Mouse (Mus musculus): ENCODE results near the gene Tspo. TPM values are rescaled to one million over a fixed set of nuclear protein-coding genes. Genes with fewer than 3 reads are reported as not detected.
A peak's percentile ranks its signal among the peaks of the same experiment; 100 is the strongest.

Gene Tspo
- polyA plus RNA-seq, 1 experiment, result 188 TPM

DNA sequence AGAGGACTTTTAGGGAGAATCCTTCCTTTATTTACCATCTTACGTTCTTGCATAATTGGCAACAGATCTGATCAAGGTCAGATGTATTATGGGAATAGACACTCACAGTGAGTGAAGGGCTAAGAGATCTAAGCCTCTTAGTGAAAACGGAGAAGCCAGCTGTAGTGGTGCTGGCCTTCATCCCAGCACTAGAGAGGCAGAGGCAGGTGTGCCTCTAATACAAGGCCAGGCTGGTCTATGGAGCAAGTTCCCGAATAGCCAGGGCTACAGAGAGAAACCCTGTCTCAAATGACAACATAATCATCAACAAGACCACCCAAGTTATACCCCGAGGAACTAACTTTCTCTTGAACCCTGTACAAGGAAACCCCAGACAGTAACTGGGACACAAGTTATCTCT is 19.5 kb downstream of the Tspo start:
- TF ChIP-seq CTCF (IDR thresholded peaks at IDR 0.05; ENCODE audit: extremely low read depth, insufficient read length, insufficient replicate concordance, low read depth, low read length) (no peak), POLR2A (IDR thresholded peaks at IDR 0.05; ENCODE audit: low read depth, low read length) (no peak)
- H3K36me3 ChIP-seq (ENCODE audit: control insufficient read depth, insufficient read depth, low read length), result peaks cover 37% of the 10 kb centered on the region
- H3K27ac ChIP-seq (ENCODE audit: insufficient read depth, low read depth, low read length), result no peak overlapping the region
- WGBS, result 88% methylated on average over 4 of the region's 4 CpGs
- no peak overlapping the region for H3K4me3 ChIP-seq (ENCODE audit: low read depth, low read length)
- H3K27me3 ChIP-seq (ENCODE audit: control insufficient read depth, insufficient read depth, low read length), result no peaks in the 10 kb centered on the region
- H3K4me1 ChIP-seq (ENCODE audit: control insufficient read depth, insufficient read depth, insufficient read length, low read length), result no peaks in the 10 kb centered on the region

DNA sequence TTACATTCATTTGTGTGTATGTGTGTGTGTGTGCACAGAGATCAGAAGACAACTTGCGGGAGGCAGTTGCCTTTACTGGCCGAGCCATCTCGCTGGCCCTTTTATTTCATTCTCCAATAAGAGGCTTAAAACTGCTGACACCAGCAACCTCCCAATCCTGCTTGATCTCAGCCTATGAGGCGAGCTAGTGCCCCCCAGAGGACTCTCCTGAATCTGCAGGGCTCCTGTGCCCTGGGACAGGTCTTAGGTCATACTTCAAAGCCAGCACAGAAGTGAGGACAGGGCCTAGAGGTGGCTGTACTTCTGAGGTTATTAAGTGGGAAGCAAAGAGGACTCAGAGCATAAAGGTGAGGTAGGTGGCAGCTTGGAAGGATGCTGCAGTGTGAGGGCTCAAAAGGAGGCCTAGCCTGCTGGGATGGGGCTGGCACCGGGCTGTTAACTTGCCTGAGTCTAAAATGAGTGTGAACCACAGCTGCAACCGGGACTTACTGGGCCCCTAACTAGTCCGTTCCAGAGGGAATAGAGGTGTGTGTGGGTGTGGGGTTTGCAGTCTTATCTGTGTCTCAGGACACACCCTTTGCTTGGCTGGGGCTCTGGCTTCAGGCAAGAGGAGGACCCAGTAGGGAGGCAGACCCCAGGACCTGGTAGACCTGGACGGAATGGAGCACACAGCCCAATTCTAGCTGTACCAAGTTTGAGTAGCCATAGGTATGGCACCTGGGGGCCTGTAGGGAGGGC is 20.2 kb downstream of the Tspo start:
- H3K36me3 ChIP-seq (ENCODE audit: control insufficient read depth, insufficient read depth, low read length), result peaks cover 37% of the 10 kb centered on the region
- TF ChIP-seq POLR2A (IDR thresholded peaks at IDR 0.05; ENCODE audit: low read depth, low read length) (no peak), CTCF (IDR thresholded peaks at IDR 0.05; ENCODE audit: extremely low read depth, insufficient read length, insufficient replicate concordance, low read depth, low read length) (peak; percentile 50; the same call in 1 of the 2 replicates)
- 68% methylated on average over 8 of the region's 8 CpGs for WGBS
- no peaks in the 10 kb centered on the region for H3K4me1 ChIP-seq (ENCODE audit: control insufficient read depth, insufficient read depth, insufficient read length, low read length)
- H3K27me3 ChIP-seq (ENCODE audit: control insufficient read depth, insufficient read depth, low read length), result no peaks in the 10 kb centered on the region
- no peak overlapping the region for H3K27ac ChIP-seq (ENCODE audit: insufficient read depth, low read depth, low read length)
- no peak overlapping the region for H3K4me3 ChIP-seq (ENCODE audit: low read depth, low read length)

DNA sequence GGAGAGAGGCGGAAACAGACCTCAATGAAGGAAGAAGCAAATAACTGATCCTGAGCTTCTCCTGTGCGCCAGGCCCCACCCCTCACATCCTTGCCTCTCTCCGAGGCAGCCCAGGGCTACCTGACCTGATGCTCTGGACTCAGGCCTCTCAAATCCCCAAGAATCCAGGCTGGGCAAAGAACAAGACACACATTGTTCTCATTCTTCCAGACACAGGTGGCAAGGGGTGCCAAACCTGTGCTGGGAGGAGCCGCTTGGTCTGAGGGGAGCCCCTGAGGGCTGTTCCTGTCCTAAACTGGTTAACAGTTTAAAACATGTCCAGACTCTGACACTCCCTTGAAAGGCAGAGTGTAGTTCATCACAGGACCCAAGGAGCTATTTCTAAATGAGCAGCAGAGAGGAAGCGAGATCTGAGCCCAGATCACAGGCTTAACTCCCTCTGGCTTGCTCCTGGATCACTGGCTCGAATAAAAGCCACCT is 21.4 kb downstream of the Tspo start:
- H3K36me3 ChIP-seq (ENCODE audit: control insufficient read depth, insufficient read depth, low read length), result peaks cover 35% of the 10 kb centered on the region

DNA sequence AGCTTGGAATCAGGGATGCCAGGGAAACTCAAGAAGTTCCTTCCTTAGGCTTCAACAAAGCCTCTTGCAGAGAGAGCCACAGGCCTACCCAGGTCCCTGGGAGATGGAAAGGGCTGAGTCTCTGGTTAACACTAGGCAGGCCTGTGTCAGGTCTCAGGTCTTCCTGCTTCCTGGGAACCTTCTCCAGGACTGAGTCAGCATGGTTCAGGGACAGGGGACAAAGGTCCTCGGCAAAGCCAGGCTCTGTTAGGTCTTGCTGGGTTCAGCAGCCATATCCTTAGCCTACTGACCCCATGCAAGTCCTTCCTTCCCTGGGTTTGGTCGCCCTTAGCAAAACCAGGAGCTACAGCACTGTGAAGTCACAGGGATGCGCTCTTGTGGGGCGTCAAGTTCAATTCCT is 27.4 kb downstream of the Tspo start:
- peaks cover 10% of the 10 kb centered on the region for H3K4me1 ChIP-seq (ENCODE audit: control insufficient read depth, insufficient read depth, insufficient read length, low read length)
- WGBS, result 72% methylated on average over 4 of the region's 4 CpGs
- H3K27ac ChIP-seq (ENCODE audit: insufficient read depth, low read depth, low read length), result peak overlapping the region; percentile 53; the same call in 1 of the 2 replicates
- TF ChIP-seq CTCF (IDR thresholded peaks at IDR 0.05; ENCODE audit: extremely low read depth, insufficient read length, insufficient replicate concordance, low read depth, low read length) (no peak), POLR2A (IDR thresholded peaks at IDR 0.05; ENCODE audit: low read depth, low read length) (no peak)
- H3K36me3 ChIP-seq (ENCODE audit: control insufficient read depth, insufficient read depth, low read length), result peaks cover 11% of the 10 kb centered on the region
- H3K27me3 ChIP-seq (ENCODE audit: control insufficient read depth, insufficient read depth, low read length), result no peaks in the 10 kb centered on the region
- H3K4me3 ChIP-seq (ENCODE audit: low read depth, low read length), result no peak overlapping the region

More for the DNA sequence above, 21.4 kb downstream of the Tspo start:
- H3K4me3 ChIP-seq (ENCODE audit: low read depth, low read length), result no peak overlapping the region
- TF ChIP-seq POLR2A (IDR thresholded peaks at IDR 0.05; ENCODE audit: low read depth, low read length) (no peak), CTCF (IDR thresholded peaks at IDR 0.05; ENCODE audit: extremely low read depth, insufficient read length, insufficient replicate concordance, low read depth, low read length) (no peak)
- H3K27ac ChIP-seq (ENCODE audit: insufficient read depth, low read depth, low read length), result no peak overlapping the region
- H3K4me1 ChIP-seq (ENCODE audit: control insufficient read depth, insufficient read depth, insufficient read length, low read length), result no peaks in the 10 kb centered on the region
- 87% methylated on average over 6 of the region's 6 CpGs for WGBS
- no peaks in the 10 kb centered on the region for H3K27me3 ChIP-seq (ENCODE audit: control insufficient read depth, insufficient read depth, low read length)

DNA sequence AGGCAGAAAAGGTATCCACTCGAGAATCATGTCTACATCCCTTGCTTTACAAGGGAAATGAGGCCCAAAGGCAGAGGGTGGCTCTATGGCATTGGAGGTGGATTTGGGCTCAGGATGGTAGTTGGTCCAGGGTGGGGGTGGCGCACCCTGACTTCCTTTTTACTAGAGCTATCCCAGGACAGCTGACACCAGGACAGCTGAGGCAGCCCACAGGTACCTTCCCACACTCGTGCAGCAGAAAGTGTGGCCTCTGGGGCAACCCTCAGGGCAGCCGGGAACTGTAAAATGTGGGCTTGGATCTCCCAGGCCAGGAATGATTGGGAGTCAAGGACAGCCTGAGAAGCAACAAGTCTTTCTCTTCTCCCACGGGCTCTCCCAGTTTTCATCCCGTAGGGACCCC is 28.4 kb downstream of the Tspo start:
- 82% methylated on average over 6 of the region's 6 CpGs for WGBS
- Histone ChIP-seq H3K4me3 (ENCODE audit: low read depth, low read length) (no peak overlapping the region), H3K4me1 (ENCODE audit: control insufficient read depth, insufficient read depth, insufficient read length, low read length) (peaks cover 10% of the 10 kb centered on the region), H3K27ac (ENCODE audit: insufficient read depth, low read depth, low read length) (no peak overlapping the region), H3K36me3 (ENCODE audit: control insufficient read depth, insufficient read depth, low read length) (peaks cover 3% of the 10 kb centered on the region; the same call in 1 of the 2 replicates), H3K27me3 (ENCODE audit: control insufficient read depth, insufficient read depth, low read length) (no peaks in the 10 kb centered on the region)
- TF ChIP-seq POLR2A (IDR thresholded peaks at IDR 0.05; ENCODE audit: low read depth, low read length) (no peak), CTCF (IDR thresholded peaks at IDR 0.05; ENCODE audit: extremely low read depth, insufficient read length, insufficient replicate concordance, low read depth, low read length) (no peak)

DNA sequence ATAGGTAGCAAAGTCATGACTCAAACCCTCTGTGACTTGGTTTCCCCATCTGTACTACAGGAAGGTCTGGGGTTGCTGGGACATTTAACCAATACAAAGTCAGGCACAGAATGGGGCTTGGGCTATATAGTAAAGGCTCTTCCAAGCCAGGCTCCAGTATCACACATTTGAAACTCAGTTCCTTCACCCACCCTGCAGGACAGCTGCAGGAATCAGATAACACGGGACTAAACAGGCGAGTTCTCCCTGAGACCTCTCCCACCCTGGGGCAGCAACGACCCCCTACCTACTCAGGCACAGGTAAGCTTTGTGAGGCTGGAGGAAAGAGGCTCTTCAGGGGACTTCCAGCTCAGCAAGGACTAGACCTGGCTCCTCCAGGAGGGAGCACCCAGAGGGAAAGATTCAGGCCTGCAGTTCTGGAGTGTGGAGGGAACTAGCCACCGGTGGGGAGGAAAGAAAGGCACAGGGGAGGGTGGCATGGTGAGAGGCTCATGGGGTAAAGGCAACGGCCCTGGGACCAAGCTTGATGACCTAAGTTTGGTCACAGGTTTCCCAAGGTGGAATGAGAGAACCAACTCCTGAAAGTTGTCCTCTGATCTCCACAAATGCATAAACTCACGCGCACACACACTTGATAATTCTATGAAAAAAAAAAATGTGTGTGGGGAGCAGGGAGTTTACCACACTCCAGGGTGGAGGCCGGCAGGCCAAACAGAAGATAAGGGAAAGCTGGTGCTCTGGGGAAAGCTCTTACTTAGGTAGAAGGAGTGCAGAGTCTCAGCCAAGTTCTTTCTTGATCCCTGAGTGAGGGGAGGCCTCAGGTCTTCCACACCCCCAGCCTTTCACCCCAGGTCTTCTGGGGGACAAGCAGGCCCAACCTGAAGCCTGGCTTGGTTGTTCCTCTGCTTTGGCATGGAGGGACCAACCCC is 29.1 kb downstream of the Tspo start:
- 64% methylated on average over 8 of the region's 8 CpGs for WGBS
- Histone ChIP-seq H3K27me3 (ENCODE audit: control insufficient read depth, insufficient read depth, low read length) (no peaks in the 10 kb centered on the region), H3K4me1 (ENCODE audit: control insufficient read depth, insufficient read depth, insufficient read length, low read length) (peaks cover 10% of the 10 kb centered on the region), H3K4me3 (ENCODE audit: low read depth, low read length) (no peak overlapping the region), H3K27ac (ENCODE audit: insufficient read depth, low read depth, low read length) (no peak overlapping the region), H3K36me3 (ENCODE audit: control insufficient read depth, insufficient read depth, low read length) (no peaks in the 10 kb centered on the region)
- TF ChIP-seq CTCF (IDR thresholded peaks at IDR 0.05; ENCODE audit: extremely low read depth, insufficient read length, insufficient replicate concordance, low read depth, low read length) (no peak), POLR2A (IDR thresholded peaks at IDR 0.05; ENCODE audit: low read depth, low read length) (no peak)

DNA sequence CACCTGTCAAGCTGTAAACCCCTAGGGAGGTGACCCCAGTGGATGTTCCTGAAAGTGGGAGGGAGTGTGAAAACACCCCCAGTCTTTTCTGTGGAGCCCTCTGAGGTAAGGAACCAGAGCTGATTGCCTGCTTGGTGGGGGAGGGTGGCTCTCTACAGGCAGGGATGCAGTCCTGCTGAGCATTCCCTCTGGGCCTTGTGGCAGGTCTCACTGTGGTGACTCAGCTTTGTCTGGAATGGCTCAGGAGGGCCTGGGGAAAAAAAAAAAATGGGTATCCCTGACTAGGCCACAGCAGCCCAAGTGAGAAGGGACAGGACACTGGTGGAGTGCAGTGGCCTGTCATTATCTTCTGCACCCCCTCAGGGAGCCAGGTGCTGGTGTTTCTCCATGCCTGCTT is 29.8 kb downstream of the Tspo start:
- Histone ChIP-seq H3K4me1 (ENCODE audit: control insufficient read depth, insufficient read depth, insufficient read length, low read length) (peaks cover 10% of the 10 kb centered on the region), H3K4me3 (ENCODE audit: low read depth, low read length) (no peak overlapping the region), H3K27me3 (ENCODE audit: control insufficient read depth, insufficient read depth, low read length) (no peaks in the 10 kb centered on the region), H3K36me3 (ENCODE audit: control insufficient read depth, insufficient read depth, low read length) (no peaks in the 10 kb centered on the region), H3K27ac (ENCODE audit: insufficient read depth, low read depth, low read length) (no peak overlapping the region)
- no peak for TF ChIP-seq CTCF (IDR thresholded peaks at IDR 0.05; ENCODE audit: extremely low read depth, insufficient read length, insufficient replicate concordance, low read depth, low read length)
- no peak for TF ChIP-seq POLR2A (IDR thresholded peaks at IDR 0.05; ENCODE audit: low read depth, low read length)
